Mouse (Mus musculus) CH12.LX (cell line): Measurements from ENCODE around the gene P4ha3. TPM values are rescaled to one million over a fixed set of nuclear protein-coding genes. Genes with fewer than 3 reads are reported as not detected.

ENCODE experiments used
- DNase-seq: peaks from one replicate; pipeline ENCODE4 v3.0.0-alpha.2; 2013; ENCODE audit errors: extremely low read depth
- H3K27ac ChIP-seq: 2 replicates; pipeline ENCODE4 v1.5.1; 2012; ENCODE audit warnings: low read depth, mild to moderate bottlenecking, control low read depth, moderate library complexity; ENCODE audit not compliant: insufficient read depth
- H3K27me3 ChIP-seq: replicated peaks from 2 replicates; pipeline ENCODE3; 2012; ENCODE audit warnings: inconsistent platforms
- H3K36me3 ChIP-seq, 2 experiments: replicated peaks in 1 of 2; 2 replicates each; pipeline versions ENCODE3 to v1.6.1; 2012; ENCODE audit warnings: inconsistent platforms in 1 of 2, low read length in 1 of 2, mild to moderate bottlenecking in 1 of 2, mixed read lengths in 1 of 2, moderate library complexity in 1 of 2; ENCODE audit not compliant: control insufficient read depth in 1 of 2, insufficient read depth in 1 of 2
- H3K4me1 ChIP-seq, 2 experiments: 2 replicates each; pipeline ENCODE4 v1.6.1; 2012; ENCODE audit warnings: inconsistent platforms in 1 of 2, moderate library complexity in 1 of 2; ENCODE audit not compliant: insufficient read depth in 2 of 2, control insufficient read depth in 1 of 2
- H3K4me2 ChIP-seq: 2 replicates; pipeline ENCODE4 v1.6.1; 2012; ENCODE audit warnings: low read depth, mild to moderate bottlenecking, control low read depth; ENCODE audit not compliant: poor library complexity, insufficient read depth, severe bottlenecking
- H3K4me3 ChIP-seq, 3 experiments: fragments of 150-350 bp in 1 of 3; sonication (generic) in 1 of 3; replicated peaks in 1 of 3; 2 replicates each; pipeline versions ENCODE3 to v1.5.1; 2011 to 2012; ENCODE audit warnings: low read depth in 2 of 3, low read length in 2 of 3, mild to moderate bottlenecking in 2 of 3, moderate library complexity in 2 of 3, control low read depth in 1 of 3, improper control_type of control experiment in 1 of 3, inconsistent platforms in 1 of 3, mixed read lengths in 1 of 3; ENCODE audit not compliant: poor library complexity in 1 of 3
- H3K79me2 ChIP-seq: replicated peaks from 2 replicates; pipeline ENCODE4 v1.6.1; 2012; ENCODE audit warnings: mild to moderate bottlenecking, moderate library complexity; ENCODE audit not compliant: control insufficient read depth, poor library complexity, insufficient read depth, severe bottlenecking; ENCODE audit errors: extremely low read depth
- H3K9ac ChIP-seq: 2 replicates; pipeline ENCODE4 v1.6.1; 2012; ENCODE audit warnings: low read depth, mild to moderate bottlenecking, control low read depth, moderate library complexity; ENCODE audit not compliant: insufficient read depth
- H3K9me3 ChIP-seq: replicated peaks from 2 replicates; pipeline ENCODE3; 2012; ENCODE audit warnings: low read length, inconsistent platforms, mixed read lengths
- CHD2 ChIP-seq: IDR thresholded peaks from 2 replicates; pipeline ENCODE4 v1.6.1; 2011; ENCODE audit warnings: low read length, improper control_type of control experiment
- CTCF ChIP-seq, 2 experiments: IDR thresholded peaks in 1 of 2; conservative IDR thresholded peaks in 1 of 2; 2 replicates each; pipeline ENCODE4 v1.5.1; 2011 to 2012; ENCODE audit warnings: low read depth in 2 of 2, low read length in 2 of 2, improper control_type of control experiment in 1 of 2, inconsistent platforms in 1 of 2, mild to moderate bottlenecking in 1 of 2, moderate library complexity in 1 of 2
- E2F4 ChIP-seq: IDR thresholded peaks from 2 replicates; pipeline ENCODE4 v1.6.1; 2011; ENCODE audit warnings: low read depth, low read length, improper control_type of control experiment; ENCODE audit not compliant: insufficient replicate concordance
- ELF1 ChIP-seq: IDR thresholded peaks from 2 replicates; pipeline ENCODE4 v1.6.1; 2014; ENCODE audit warnings: low read depth, mild to moderate bottlenecking, inconsistent platforms, low read length, improper control_type of control experiment
- EP300 ChIP-seq: IDR thresholded peaks from 2 replicates; pipeline ENCODE4 v1.6.1; 2011; ENCODE audit warnings: low read length, improper control_type of control experiment
- ETS1 ChIP-seq: conservative IDR thresholded peaks from 2 replicates; pipeline ENCODE4 v1.6.1; 2012; ENCODE audit warnings: low read depth, mild to moderate bottlenecking, inconsistent platforms, low read length, improper control_type of control experiment, moderate library complexity
- HCFC1 ChIP-seq: IDR thresholded peaks from 2 replicates; pipeline ENCODE4 v1.6.1; 2012; ENCODE audit warnings: low read depth, mild to moderate bottlenecking, inconsistent platforms, low read length, improper control_type of control experiment
- IRF4 ChIP-seq: IDR thresholded peaks from 2 replicates; pipeline ENCODE4 v1.6.1; 2014; ENCODE audit warnings: low read depth, mild to moderate bottlenecking, inconsistent platforms, low read length, improper control_type of control experiment
- JUN ChIP-seq: IDR thresholded peaks from 2 replicates; pipeline ENCODE4 v1.6.1; 2011; ENCODE audit warnings: low read depth, mild to moderate bottlenecking, low read length, improper control_type of control experiment, moderate library complexity; ENCODE audit not compliant: insufficient read depth
- JUND ChIP-seq: conservative IDR thresholded peaks from 2 replicates; pipeline ENCODE4 v1.6.1; 2011; ENCODE audit warnings: low read depth, low read length, improper control_type of control experiment
- KAT2A ChIP-seq: IDR thresholded peaks from 2 replicates; pipeline ENCODE4 v1.6.1; 2012; ENCODE audit warnings: low read length, improper control_type of control experiment, inconsistent platforms; ENCODE audit not compliant: insufficient replicate concordance
- MAX ChIP-seq: IDR thresholded peaks from 2 replicates; pipeline ENCODE4 v1.6.1; 2011; ENCODE audit warnings: low read length, improper control_type of control experiment
- MAZ ChIP-seq: IDR thresholded peaks from 2 replicates; pipeline ENCODE4 v1.6.1; 2012; ENCODE audit warnings: low read depth, mild to moderate bottlenecking, inconsistent platforms, low read length, improper control_type of control experiment, moderate library complexity
- MXI1 ChIP-seq: IDR thresholded peaks from 2 replicates; pipeline ENCODE4 v1.6.1; 2011; ENCODE audit warnings: mild to moderate bottlenecking, low read depth, low read length, improper control_type of control experiment
- NELFE ChIP-seq: IDR thresholded peaks from 2 replicates; pipeline ENCODE4 v1.6.1; 2011; ENCODE audit warnings: low read depth, low read length, improper control_type of control experiment
- PAX5 ChIP-seq: IDR thresholded peaks from 2 replicates; pipeline ENCODE4 v1.6.1; 2012; ENCODE audit warnings: low read length, inconsistent platforms, mixed read lengths
- POLR2AphosphoS2 ChIP-seq: IDR thresholded peaks from 2 replicates; pipeline ENCODE4 v1.6.1; 2011; ENCODE audit warnings: low read depth, low read length, improper control_type of control experiment
- RCOR1 ChIP-seq: conservative IDR thresholded peaks from 2 replicates; pipeline ENCODE4 v1.6.1; 2012; ENCODE audit warnings: low read depth, mild to moderate bottlenecking, inconsistent platforms, low read length, improper control_type of control experiment
- SMC3 ChIP-seq: IDR thresholded peaks from 2 replicates; pipeline ENCODE4 v1.6.1; 2011; ENCODE audit warnings: low read depth, low read length, improper control_type of control experiment
- TBP ChIP-seq: conservative IDR thresholded peaks from 2 replicates; pipeline ENCODE4 v1.6.1; 2011; ENCODE audit warnings: low read depth, low read length, improper control_type of control experiment
- USF1 ChIP-seq: IDR thresholded peaks from 2 replicates; pipeline ENCODE4 v1.6.1; 2014; ENCODE audit warnings: low read depth, mild to moderate bottlenecking, inconsistent platforms, low read length, improper control_type of control experiment
- USF2 ChIP-seq: conservative IDR thresholded peaks from 2 replicates; pipeline ENCODE4 v1.6.1; 2011; ENCODE audit warnings: low read depth, low read length, improper control_type of control experiment
- ZC3H11A ChIP-seq: IDR thresholded peaks from 2 replicates; pipeline ENCODE4 v1.6.1; 2012; ENCODE audit warnings: low read depth, mild to moderate bottlenecking, inconsistent platforms, low read length, improper control_type of control experiment
- ZKSCAN1 ChIP-seq: IDR thresholded peaks from 2 replicates; pipeline ENCODE4 v1.6.1; 2012; ENCODE audit warnings: low read depth, inconsistent platforms, low read length, improper control_type of control experiment, borderline replicate concordance
- dilution Hi-C: fragments of 300-500 bp; cut with MboI; formaldehyde crosslinking; loops from 2 replicates; pipeline ENCODE4 v1.14.3; 2020; ENCODE audit warnings: low sequenced_read_pairs; ENCODE audit not compliant: extremely low pct_unique_long_range_greater_than_20kb, extremely low pct_ligation_motif_present
- in situ Hi-C: fragments of 300-500 bp; cut with MboI; formaldehyde crosslinking; loops from 3 replicates; pipeline ENCODE4 v1.14.3; 2019; ENCODE audit warnings: low sequenced_read_pairs, low pct_ligation_motif_present, low pct_unique_long_range_greater_than_20kb, mixed read lengths
- polyA plus RNA-seq: library from polyadenylated mRNA; unstranded; fragments of >175 nt; gene quantifications from 2 replicates; pipeline ENCODE4 v1.2.1, GENCODE M21; 2012; ENCODE audit warnings: low read depth; ENCODE audit not compliant: insufficient read length
- total RNA-seq, 2 experiments: library from RNA; depleted of rRNA; stranded (reverse); fragments of 300-350 nt in 1 of 2; fragments of >200 nt in 1 of 2; gene quantifications; 2 replicates each; pipeline ENCODE4 v1.2.3; 2012 to 2014

P4ha3 gene
- total and polyA plus RNA-seq, 3 experiments, result not detected

DNA sequence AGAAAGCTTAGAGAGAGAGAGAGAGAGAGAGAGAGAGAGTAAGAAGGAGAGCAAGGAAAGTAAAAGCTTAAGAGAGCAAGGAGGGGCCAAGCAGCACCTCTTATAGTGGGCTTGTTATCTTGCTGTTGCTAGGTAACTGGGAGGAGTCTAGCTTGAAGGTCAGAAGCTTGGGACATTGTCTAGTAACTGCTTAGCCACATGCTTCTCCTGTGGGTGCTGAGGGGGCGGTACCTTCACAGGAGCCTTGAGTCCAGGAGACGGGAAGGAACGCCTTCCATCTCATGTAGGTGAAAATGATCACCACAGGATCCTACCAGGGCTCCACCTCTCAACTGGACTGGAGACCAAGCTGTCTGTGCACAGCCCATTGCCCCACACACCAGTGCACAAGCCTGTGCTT is 16.1 kb downstream of the P4ha3 start:
- TF ChIP-seq MAX (no peak), KAT2A (no peak), CHD2 (no peak), USF2 (no peak), ZC3H11A (no peak), JUN (no peak), SMC3 (no peak), HCFC1 (no peak)
- no peaks in the 10 kb centered on the region for H3K36me3 ChIP-seq
- H3K27ac ChIP-seq, result no peak overlapping the region
- no peaks in the 10 kb centered on the region for H3K27me3 ChIP-seq
- no peak overlapping the region for H3K4me3 ChIP-seq
- H3K9ac ChIP-seq, result no peak overlapping the region
- dilution Hi-C loops, result no loop called here
- no peaks in the 10 kb centered on the region for H3K4me1 ChIP-seq
- no peak for DNase-seq
- no peak overlapping the region for H3K4me2 ChIP-seq
- in situ Hi-C loops, result no loop called here
- H3K79me2 ChIP-seq, result no peaks in the 10 kb centered on the region
- H3K9me3 ChIP-seq, result no peaks in the 10 kb centered on the region

DNA sequence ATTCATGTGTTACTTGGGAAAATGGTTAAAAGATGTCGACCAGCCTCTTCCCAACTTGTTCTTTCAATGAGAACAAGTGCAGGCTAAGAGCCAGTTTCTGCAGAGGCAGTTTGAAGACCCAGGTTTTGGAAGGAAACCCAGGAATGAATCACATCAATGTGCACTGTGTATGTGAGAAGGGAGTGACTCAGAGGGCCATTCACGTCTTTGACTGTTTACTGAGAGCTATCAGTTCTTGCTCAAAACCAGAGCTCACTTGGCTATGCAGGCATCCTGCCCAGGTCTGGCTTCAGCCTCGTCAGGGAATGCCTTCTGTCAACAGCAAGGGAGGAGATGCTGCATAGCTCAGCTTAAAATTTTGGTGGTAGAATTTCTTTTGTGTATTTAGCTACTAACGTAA is 17.0 kb downstream of the P4ha3 start:
- Histone ChIP-seq H3K27me3 (no peaks in the 10 kb centered on the region), H3K36me3 (no peaks in the 10 kb centered on the region), H3K4me1 (no peaks in the 10 kb centered on the region), H3K4me2 (no peak overlapping the region), H3K9ac (no peak overlapping the region), H3K9me3 (no peaks in the 10 kb centered on the region), H3K4me3 (no peak overlapping the region), H3K79me2 (no peaks in the 10 kb centered on the region), H3K27ac (no peak overlapping the region)
- in situ Hi-C loops, result no loop called here
- no peak for DNase-seq
- TF ChIP-seq ETS1, result no peak
- TF ChIP-seq MAZ, result no peak
- TF ChIP-seq PAX5, result no peak
- no peak for TF ChIP-seq ZKSCAN1
- dilution Hi-C loops, result no loop called here

DNA sequence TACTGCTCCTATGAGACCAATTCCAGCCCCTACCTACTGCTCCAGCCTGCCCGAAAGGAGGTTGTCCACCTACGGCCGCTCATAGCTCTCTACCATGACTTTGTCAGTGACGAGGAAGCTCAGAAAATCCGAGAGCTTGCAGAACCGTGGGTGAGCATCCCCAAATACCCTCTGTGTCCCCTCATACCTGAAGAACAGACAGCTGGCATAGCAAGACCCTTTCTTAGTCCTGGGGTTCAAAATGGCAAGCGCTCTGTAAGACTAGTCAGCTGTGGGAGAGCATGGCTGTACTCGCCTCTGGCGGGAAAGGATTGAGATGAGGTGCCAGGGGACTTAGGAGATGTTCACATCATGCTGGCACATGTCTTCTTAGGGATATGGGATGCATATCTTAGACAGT is 20.6 kb downstream of the P4ha3 start:
- Histone ChIP-seq H3K4me2 (no peak overlapping the region), H3K4me3 (no peak overlapping the region)
- TF ChIP-seq ELF1 (no peak), IRF4 (no peak), ZKSCAN1 (no peak), EP300 (no peak), CTCF (conservative IDR thresholded peaks at IDR 0.05 in 1 of 2, IDR thresholded peaks at IDR 0.05 in 1 of 2; ENCODE audit: low read depth in 2 of 2, low read length in 2 of 2) (no peak), TBP (no peak), JUND (no peak), SMC3 (no peak), NELFE (no peak), ZC3H11A (no peak), ETS1 (no peak), MXI1 (no peak), USF1 (no peak), E2F4 (no peak), POLR2AphosphoS2 (no peak), HCFC1 (no peak), RCOR1 (no peak)
- TF ChIP-seq, all 38 proteins: peak for 0
- no peaks in the 10 kb centered on the region for H3K36me3 ChIP-seq
- no peaks in the 10 kb centered on the region for H3K4me1 ChIP-seq
- H3K9ac ChIP-seq, result no peak overlapping the region
- peaks cover 15% of the 10 kb centered on the region for H3K27me3 ChIP-seq
- H3K27ac ChIP-seq, result no peak overlapping the region
- no peaks in the 10 kb centered on the region for H3K9me3 ChIP-seq
- no peaks in the 10 kb centered on the region for H3K79me2 ChIP-seq
- DNase-seq, result no peak
- dilution Hi-C loops (no loop called here), in situ Hi-C loops (no loop called here)
